Mouse (Mus musculus) midbrain, embryonic 13.5 days (tissue): Measurements from ENCODE around the gene Creld1. TPM values are rescaled to one million over a fixed set of nuclear protein-coding genes. Genes with fewer than 3 reads are reported as not detected.

Experiments
- ATAC-seq: fragments of 200-750 bp; cut with Nextera tagmentation; 2 replicates; pipeline ENCODE4 v1.8.0; 2017; ENCODE audit warnings: mild to moderate bottlenecking, moderate TSS enrichment, moderate library complexity
- H3K27ac ChIP-seq: fragments of 300-500 bp; sonication (generic); 2 replicates; pipeline ENCODE4 v1.5.1; 2015; ENCODE audit warnings: inconsistent platforms, mild to moderate bottlenecking, moderate library complexity
- H3K27me3 ChIP-seq: fragments of 300-500 bp; sonication (generic); 2 replicates; pipeline ENCODE4 v1.6.1; 2015; ENCODE audit warnings: mild to moderate bottlenecking, inconsistent platforms
- H3K36me3 ChIP-seq: fragments of 300-500 bp; sonication (generic); 2 replicates; pipeline ENCODE4 v1.6.1; 2015; ENCODE audit warnings: mild to moderate bottlenecking, inconsistent platforms
- H3K4me1 ChIP-seq: fragments of 300-500 bp; sonication (generic); replicated peaks from 2 replicates; pipeline ENCODE4 v1.6.1; 2015; ENCODE audit warnings: inconsistent platforms
- H3K4me2 ChIP-seq: fragments of 300-500 bp; sonication (generic); replicated peaks from 2 replicates; pipeline ENCODE4 v1.6.1; 2015; ENCODE audit warnings: moderate library complexity, mild to moderate bottlenecking, inconsistent platforms
- H3K4me3 ChIP-seq: fragments of 300-500 bp; sonication (generic); replicated peaks from 2 replicates; pipeline ENCODE4 v1.5.1; 2015; ENCODE audit warnings: mild to moderate bottlenecking, inconsistent platforms
- H3K9ac ChIP-seq: fragments of 300-500 bp; sonication (generic); replicated peaks from 2 replicates; pipeline ENCODE4 v1.6.1; 2015; ENCODE audit warnings: mild to moderate bottlenecking, inconsistent platforms
- H3K9me3 ChIP-seq: fragments of 300-500 bp; sonication (generic); 2 replicates; pipeline ENCODE4 v1.6.1; 2016; ENCODE audit warnings: mild to moderate bottlenecking, inconsistent platforms
- WGBS: fragments of 180-500 bp; shearing (Covaris S2); methylation state at CpG from one replicate; pipeline ENCODE4 v1.1.7; 2015; 5-methylcytosine and 5-hydroxymethylcytosine counted together
- microRNA-seq: library from miRNA; unstranded; fragments of <30 nt; microRNA quantifications from one replicate; pipeline ENCODE4, GENCODE M21; 2016
- polyA plus RNA-seq: library from polyadenylated mRNA; unstranded; fragments of >200 nt; fragmentation: Nextera tagmentation; extraction: Ambion mirVana; gene quantifications from 2 replicates; pipeline ENCODE4 v1.2.1, GENCODE M21; 2015

Gene Creld1
- polyA plus RNA-seq, 1 experiment from 2014 or later: 56.5 TPM

DNA sequence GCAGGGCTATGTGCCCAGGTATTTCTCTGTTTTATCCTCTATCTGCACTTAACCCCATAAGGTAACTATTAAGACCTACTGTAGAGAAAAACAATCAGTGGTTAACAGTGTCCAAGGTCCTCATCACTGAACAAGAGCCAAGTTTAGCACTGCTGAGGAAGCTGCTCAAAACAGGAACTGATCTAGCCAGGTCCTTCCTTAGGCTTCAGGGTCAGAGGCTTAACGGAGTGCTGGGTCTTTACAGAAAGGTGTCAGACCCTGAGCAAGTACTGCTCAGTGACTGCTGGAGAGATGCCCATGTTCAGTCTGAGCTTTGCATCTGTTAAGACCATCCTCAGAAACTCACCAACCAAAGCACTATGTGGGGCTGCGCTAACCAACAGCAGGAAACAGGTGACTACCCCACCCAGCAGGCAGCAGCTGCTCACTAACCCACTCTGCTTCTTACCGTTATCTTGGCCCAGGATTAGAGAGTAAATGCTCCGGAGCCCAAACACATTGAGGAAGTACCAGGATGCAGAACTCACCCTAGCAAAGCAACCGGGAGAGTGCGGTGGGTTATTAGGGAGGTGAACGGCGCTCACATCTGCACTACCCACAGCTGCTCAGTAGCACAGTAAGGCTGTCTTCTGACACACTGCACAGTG, 34.5 kb downstream of the Creld1 start:
- peaks cover 100% of the 10 kb centered on the region for H3K36me3 ChIP-seq
- no peaks in the 10 kb centered on the region for H3K9me3 ChIP-seq
- ATAC-seq: no peak
- H3K4me2 ChIP-seq: no peak overlapping the region
- no peak overlapping the region for H3K27ac ChIP-seq
- 96% methylated on average over 8 of the region's 8 CpGs for WGBS
- no peak overlapping the region for H3K4me3 ChIP-seq
- no peak overlapping the region for H3K9ac ChIP-seq
- H3K27me3 ChIP-seq: no peaks in the 10 kb centered on the region
- no peaks in the 10 kb centered on the region for H3K4me1 ChIP-seq

DNA sequence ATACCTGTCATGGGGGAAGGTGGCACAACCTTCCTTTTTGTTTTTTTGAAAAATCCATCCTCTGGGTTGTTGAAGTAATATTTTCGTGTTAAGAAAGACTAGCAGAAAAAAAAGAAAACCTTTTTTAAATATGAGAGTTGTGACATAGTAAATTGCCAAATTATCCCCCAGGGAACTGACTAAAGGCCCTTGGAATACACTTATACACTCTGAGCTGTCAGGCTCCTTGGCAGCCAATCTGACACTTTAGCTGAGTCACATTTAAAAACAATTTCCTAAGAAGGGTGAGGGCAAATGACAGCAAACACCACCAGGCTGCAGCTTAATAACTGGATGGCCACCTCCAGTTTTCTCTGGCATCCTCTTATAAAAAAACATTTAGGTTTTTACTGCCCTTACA, 39.2 kb downstream of the Creld1 start:
- no peak for ATAC-seq
- H3K9me3 ChIP-seq: no peaks in the 10 kb centered on the region
- H3K27ac ChIP-seq: no peak overlapping the region
- H3K27me3 ChIP-seq: no peaks in the 10 kb centered on the region
- 86% methylated on average over 1 of the region's 1 CpGs for WGBS
- H3K36me3 ChIP-seq: peaks cover 59% of the 10 kb centered on the region
- H3K9ac ChIP-seq: no peak overlapping the region
- no peaks in the 10 kb centered on the region for H3K4me1 ChIP-seq
- no peak overlapping the region for H3K4me3 ChIP-seq
- H3K4me2 ChIP-seq: no peak overlapping the region

DNA sequence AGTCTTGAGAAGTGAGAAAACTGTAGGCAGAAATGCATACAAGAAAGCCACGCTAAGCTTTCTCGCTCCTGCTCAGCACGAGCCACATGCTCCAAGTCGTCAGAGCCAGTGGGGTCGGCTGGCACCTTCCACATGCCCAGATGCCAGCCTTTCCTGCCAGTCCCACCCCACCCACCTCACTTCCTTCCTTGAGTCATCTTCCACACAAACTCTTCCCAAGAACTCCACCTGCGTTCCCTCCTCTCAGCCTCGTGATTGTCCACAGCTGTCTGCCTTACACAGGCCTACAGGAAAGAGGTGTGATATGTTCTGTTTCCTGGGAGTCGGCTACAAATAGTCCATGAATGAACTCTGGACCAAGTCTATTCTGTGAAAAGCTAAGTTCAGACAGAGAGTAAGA, 40.3 kb downstream of the Creld1 start:
- H3K4me3 ChIP-seq: no peak overlapping the region
- no peaks in the 10 kb centered on the region for H3K9me3 ChIP-seq
- WGBS: 92% methylated on average over 8 of the region's 8 CpGs
- no peaks in the 10 kb centered on the region for H3K27me3 ChIP-seq
- peaks cover 54% of the 10 kb centered on the region for H3K36me3 ChIP-seq
- H3K9ac ChIP-seq: no peak overlapping the region
- no peak overlapping the region for H3K27ac ChIP-seq
- ATAC-seq: no peak
- H3K4me1 ChIP-seq: no peaks in the 10 kb centered on the region
- no peak overlapping the region for H3K4me2 ChIP-seq

DNA sequence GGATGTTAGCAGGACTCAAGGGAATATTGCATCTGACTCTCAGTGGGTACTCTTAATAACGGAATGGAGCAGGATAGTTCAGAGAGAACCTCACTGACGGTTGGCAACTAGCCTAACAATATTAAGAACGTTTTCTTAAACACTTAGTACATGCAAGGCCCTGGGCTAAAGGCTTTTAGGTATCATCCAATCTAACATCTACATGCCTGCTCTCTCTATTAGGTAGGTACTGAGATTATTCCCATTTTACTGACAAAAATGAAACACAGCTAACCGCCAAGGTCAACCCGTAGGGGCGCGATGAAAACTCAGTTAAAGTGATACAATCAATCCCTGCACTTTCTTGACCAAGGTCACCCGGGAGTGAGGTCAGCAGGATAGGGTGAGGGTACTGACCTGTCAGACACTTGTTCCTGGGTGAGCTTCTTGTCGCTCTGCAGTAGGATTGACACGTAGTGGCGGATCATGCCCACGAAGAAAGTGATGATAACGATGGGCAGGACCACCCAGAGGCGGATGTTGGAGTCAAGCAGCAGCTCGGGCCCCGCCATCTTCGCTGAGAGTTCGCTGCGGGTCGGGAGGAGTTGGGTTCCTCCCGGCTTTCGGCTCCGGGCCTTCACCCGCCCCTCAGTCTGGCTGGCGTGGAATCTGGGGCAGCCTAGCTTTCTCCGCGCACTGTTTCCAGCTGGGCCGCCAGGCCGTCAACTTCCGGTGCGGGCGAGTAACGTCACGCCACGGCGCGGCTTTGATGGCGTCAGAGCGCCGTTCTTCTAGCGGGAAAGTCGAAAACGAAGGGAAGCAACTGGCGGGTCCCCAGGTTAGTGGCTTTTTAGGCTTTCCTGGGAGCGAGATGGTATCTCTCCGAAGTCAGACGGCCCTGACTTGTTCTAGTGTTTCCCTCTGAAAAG, 48.1 kb downstream of the Creld1 start, which contains the start of the genes Emc3 and Fancd2:
TSS of gene Emc3 (minus strand) at position 721 of the 908 bp plus-strand sequence.
TSS of gene Fancd2 (plus strand) at position 751 of the 908 bp plus-strand sequence.
- peaks cover 30% of the 10 kb centered on the region for H3K4me1 ChIP-seq
- WGBS: 1% methylated on average over 47 of the region's 47 CpGs
- H3K36me3 ChIP-seq: 0 out of 2 replicates have a peak, but pooled peaks cover 9% of the 10 kb centered on the region
- H3K9ac ChIP-seq: peak within 1 kb of the TSS; percentile 81
- ATAC-seq: peak; percentile 95
- peak within 1 kb of the TSS; percentile 54 for H3K27ac ChIP-seq
- H3K9me3 ChIP-seq: no peaks in the 10 kb centered on the region
- H3K27me3 ChIP-seq: no peaks in the 10 kb centered on the region
- H3K4me2 ChIP-seq: peak within 1 kb of the TSS; percentile 83
- peak within 1 kb of the TSS; percentile 73 for H3K4me3 ChIP-seq

DNA sequence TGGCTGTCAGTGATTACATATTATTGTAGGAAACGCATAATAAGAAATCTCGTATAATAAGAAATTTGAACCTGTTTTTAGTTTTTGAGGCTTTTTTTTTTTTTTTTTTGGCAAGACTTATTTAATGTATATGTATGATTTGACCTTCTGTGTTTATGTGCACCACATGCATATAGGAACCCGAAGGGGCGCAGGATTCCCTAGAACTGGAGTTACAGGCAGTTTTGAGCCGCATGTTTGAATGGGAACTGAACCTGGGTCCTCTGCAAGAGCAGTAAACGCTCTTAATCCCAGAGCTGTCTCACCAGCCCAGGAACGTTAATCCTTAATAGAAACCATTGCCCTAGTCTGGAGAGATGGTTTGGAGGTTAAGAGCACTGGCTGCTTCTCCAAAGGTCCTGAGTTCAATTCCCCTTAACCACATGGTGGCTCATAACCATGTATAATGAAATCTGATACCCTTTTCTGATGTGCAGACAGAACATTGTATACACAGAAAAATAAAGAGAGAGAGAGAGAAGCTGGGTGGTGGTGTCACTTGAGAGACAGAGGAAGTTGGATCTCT, 48.8 kb downstream of the Creld1 start:
- 10% methylated on average over 7 of the region's 7 CpGs for WGBS
- peaks cover 30% of the 10 kb centered on the region for H3K4me1 ChIP-seq
- H3K9ac ChIP-seq: peak overlapping the region; percentile 81; the same call in 1 of the 2 replicates
- no peaks in the 10 kb centered on the region for H3K27me3 ChIP-seq
- 0 out of 2 replicates have a peak, but pooled peaks have one; percentile 51 for ATAC-seq
- peaks cover 13% of the 10 kb centered on the region; the same call in 1 of the 2 replicates for H3K36me3 ChIP-seq
- no peak overlapping the region for H3K27ac ChIP-seq
- H3K9me3 ChIP-seq: no peaks in the 10 kb centered on the region
- peak overlapping the region; percentile 73 for H3K4me3 ChIP-seq
- peak overlapping the region; percentile 83 for H3K4me2 ChIP-seq

DNA sequence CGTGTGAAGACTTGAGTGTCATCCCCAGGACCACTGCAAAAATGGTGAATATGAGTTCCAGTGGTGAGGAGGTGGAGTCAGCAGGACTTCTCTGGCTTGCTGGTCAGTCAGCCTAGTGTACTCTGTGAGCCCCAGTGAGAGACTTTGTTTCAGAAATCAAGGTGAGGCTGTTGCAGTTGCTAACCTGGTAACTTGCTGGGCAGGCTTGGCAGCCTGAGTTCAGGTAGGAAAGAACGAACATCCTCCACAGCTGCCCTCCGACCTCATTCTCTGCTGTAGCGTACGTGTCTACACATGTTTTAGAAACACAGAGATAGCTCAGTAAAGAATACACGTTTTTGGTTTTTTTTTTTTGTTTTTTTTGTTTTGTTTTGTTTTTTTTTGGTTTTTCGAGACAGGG, 51.8 kb downstream of the Creld1 start:
- Histone ChIP-seq H3K9ac (no peak overlapping the region), H3K4me1 (peaks cover 18% of the 10 kb centered on the region), H3K4me3 (no peak overlapping the region), H3K4me2 (no peak overlapping the region), H3K27me3 (no peaks in the 10 kb centered on the region), H3K27ac (no peak overlapping the region), H3K36me3 (peaks cover 5% of the 10 kb centered on the region; the same call in 1 of the 2 replicates), H3K9me3 (no peaks in the 10 kb centered on the region)
- ATAC-seq: no peak
- WGBS: 88% methylated on average over 7 of the region's 7 CpGs

DNA sequence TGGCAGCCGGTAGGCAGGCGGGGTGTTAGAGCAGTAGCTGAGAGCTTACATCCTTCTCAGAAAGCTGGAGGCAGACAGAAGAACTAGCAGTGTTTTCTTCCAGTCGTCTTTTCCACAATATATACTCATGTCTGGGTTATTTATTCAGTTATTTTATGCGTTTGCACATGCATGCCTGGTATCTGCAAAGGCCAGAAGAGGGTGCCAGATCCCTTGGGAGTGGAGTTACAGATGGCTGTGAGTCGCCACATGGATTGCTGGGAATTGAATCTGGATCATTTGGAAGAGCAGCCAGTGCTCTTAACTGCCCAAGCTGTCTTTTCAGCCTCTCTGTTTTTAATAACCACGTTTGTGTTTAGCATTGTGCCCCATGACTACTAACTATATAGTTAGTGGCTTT, 58.5 kb downstream of the Creld1 start:
- 84% methylated on average over 6 of the region's 6 CpGs for WGBS
- ATAC-seq: no peak
- Histone ChIP-seq H3K36me3 (peaks cover 3% of the 10 kb centered on the region; the same call in 1 of the 2 replicates), H3K4me1 (no peaks in the 10 kb centered on the region), H3K9me3 (no peaks in the 10 kb centered on the region), H3K27me3 (no peaks in the 10 kb centered on the region), H3K9ac (no peak overlapping the region), H3K4me2 (no peak overlapping the region), H3K27ac (no peak overlapping the region), H3K4me3 (no peak overlapping the region)

Small RNA genes within 50 kb of the gene (microRNA-seq; reads per million reads assigned to microRNA genes)
- not detected for gene Gm23365

Other genes starting within 250 kb of the Creld1 start
- 40.4 and 45.0 TPM in 2 replicates for gene Mtmr14, start 245.5 kb upstream of the Creld1 start, polyA plus RNA-seq
- gene Cpne9, start 201.0 kb upstream of the Creld1 start, polyA plus RNA-seq: 0.58 and 0.71 TPM in 2 replicates
- 19.4 and 21.4 TPM in 2 replicates for gene Brpf1, start 176.2 kb upstream of the Creld1 start, polyA plus RNA-seq
- 9.5 and 9.9 TPM in 2 replicates for gene Ogg1, start 156.3 kb upstream of the Creld1 start, polyA plus RNA-seq
- gene Camk1, start 139.3 kb upstream of the Creld1 start, polyA plus RNA-seq: 79.4 and 81.4 TPM in 2 replicates
- 64.5 and 74.7 TPM in 2 replicates for gene Tada3, start 105.4 kb upstream of the Creld1 start, polyA plus RNA-seq
- gene Arpc4, start 105.2 kb upstream of the Creld1 start, polyA plus RNA-seq: 393 and 407 TPM in 2 replicates
- 10.8 and 11.4 TPM in 2 replicates for gene Ttll3, start 94.0 kb upstream of the Creld1 start, polyA plus RNA-seq
- gene Rpusd3, start 64.0 kb upstream of the Creld1 start, polyA plus RNA-seq: 20.8 and 23.0 TPM in 2 replicates
- gene Cidec, start 47.5 kb upstream of the Creld1 start, polyA plus RNA-seq: 0.12 TPM in 1 of 2 replicates, not detected in the other
- gene Jagn1, start 40.7 kb upstream of the Creld1 start, polyA plus RNA-seq: 84.3 and 87.6 TPM in 2 replicates
- gene Il17re, start 24.8 kb upstream of the Creld1 start, polyA plus RNA-seq: 0.13 TPM in 1 of 2 replicates, not detected in the other
- 0.96 and 1.4 TPM in 2 replicates for gene Il17rc, start 11.9 kb upstream of the Creld1 start, polyA plus RNA-seq
- gene Prrt3, start 18.6 kb downstream of the Creld1 start, polyA plus RNA-seq: 5.2 and 6.0 TPM in 2 replicates
- 95.3 and 99.6 TPM in 2 replicates for gene Emc3, start 48.4 kb downstream of the Creld1 start, polyA plus RNA-seq
- 4.2 and 4.5 TPM in 2 replicates for gene Fancd2, start 48.4 kb downstream of the Creld1 start, polyA plus RNA-seq
- gene Fancd2os, start 117.4 kb downstream of the Creld1 start, polyA plus RNA-seq: not detected in 2 replicates
- gene Brk1, start 121.5 kb downstream of the Creld1 start, polyA plus RNA-seq: 227 and 229 TPM in 2 replicates
- 60.2 and 60.6 TPM in 2 replicates for gene Vhl, start 140.7 kb downstream of the Creld1 start, polyA plus RNA-seq
- gene Irak2, start 155.2 kb downstream of the Creld1 start, polyA plus RNA-seq: 0.99 and 1.3 TPM in 2 replicates
- gene Tatdn2, start 213.8 kb downstream of the Creld1 start, polyA plus RNA-seq: 0.93 and 1.0 TPM in 2 replicates
- 0.70 and 1.8 TPM in 2 replicates for gene Ghrl, start 236.6 kb downstream of the Creld1 start, polyA plus RNA-seq